Mouse (Mus musculus) lung, adult 2 months (tissue): ENCODE data around the gene Fcor.

Experiments
- CTCF ChIP-seq: fragments of 200-500 bp; IDR thresholded peaks from 2 replicates; pipeline ENCODE4 v1.5.1; 2011; ENCODE audit warnings: mild to moderate bottlenecking, low read length, control low read depth; ENCODE audit not compliant: insufficient read depth
- POLR2A ChIP-seq: fragments of 200-500 bp; IDR thresholded peaks from 2 replicates; pipeline ENCODE4 v1.6.1; 2011; ENCODE audit warnings: low read depth, mild to moderate bottlenecking, control low read depth, low read length, borderline replicate concordance; ENCODE audit errors: extremely low read depth

- TF ChIP-seq POLR2A, result no peak
- TF ChIP-seq CTCF, result no peak
Observed at GRCm38 (mm10) chr8:3664405-3664804, 7.8 kb downstream of the Fcor start.
